Mouse (Mus musculus) forebrain, embryonic 16.5 days (tissue): ENCODE measurements around the gene Cpsf6. TPM values are rescaled to one million over a fixed set of nuclear protein-coding genes. Genes with fewer than 3 reads are reported as not detected.

Source experiments
- ATAC-seq: fragments of 200-750 bp; cut with Nextera tagmentation; 2 replicates; pipeline ENCODE4 v1.8.0; 2017; ENCODE audit warnings: mild to moderate bottlenecking, moderate library complexity
- H3K27ac ChIP-seq: fragments of 300-500 bp; sonication (generic); 2 replicates; pipeline ENCODE4 v1.5.1; 2014; ENCODE audit warnings: low read length, control low read depth
- H3K27me3 ChIP-seq: fragments of 300-500 bp; sonication (generic); replicated peaks from 2 replicates; pipeline ENCODE4 v1.6.1; 2014; ENCODE audit warnings: low read length; ENCODE audit not compliant: control insufficient read depth, insufficient read depth
- H3K36me3 ChIP-seq: fragments of 300-500 bp; sonication (generic); 2 replicates; pipeline ENCODE4 v1.6.1; 2014; ENCODE audit not compliant: control insufficient read depth, insufficient read depth
- H3K4me1 ChIP-seq: fragments of 300-500 bp; sonication (generic); replicated peaks from 2 replicates; pipeline ENCODE4 v1.6.1; 2014; ENCODE audit warnings: low read length; ENCODE audit not compliant: control insufficient read depth, insufficient read depth
- H3K4me2 ChIP-seq: fragments of 300-500 bp; sonication (generic); 2 replicates; pipeline ENCODE4 v1.6.1; 2014; ENCODE audit warnings: mild to moderate bottlenecking, low read length, control low read depth
- H3K4me3 ChIP-seq: fragments of 300-500 bp; sonication (generic); replicated peaks from 2 replicates; pipeline ENCODE4 v1.5.1; 2014; ENCODE audit warnings: mild to moderate bottlenecking, low read length, control low read depth
- H3K9ac ChIP-seq: fragments of 300-500 bp; sonication (generic); replicated peaks from 2 replicates; pipeline ENCODE4 v1.6.1; 2014; ENCODE audit warnings: low read depth, low read length, control low read depth
- H3K9me3 ChIP-seq: fragments of 300-500 bp; sonication (generic); 2 replicates; pipeline ENCODE4 v1.6.1; 2016; ENCODE audit warnings: low read length; ENCODE audit not compliant: control insufficient read depth
- WGBS: fragments of 180-500 bp; shearing (Covaris S2); extraction: QIAGEN DNeasy Blood & Tissue Kit; methylation state at CpG from one replicate; pipeline ENCODE4 v1.1.7; 2014; 5-methylcytosine and 5-hydroxymethylcytosine counted together
- polyA plus RNA-seq: library from polyadenylated mRNA; unstranded; fragments of >200 nt; fragmentation: Nextera tagmentation; extraction: Ambion mirVana; gene quantifications from 2 replicates; pipeline ENCODE4 v1.2.1, GENCODE M21; 2015

Gene Cpsf6
- polyA plus RNA-seq, 1 experiment from 2014 or later: 203 TPM

DNA sequence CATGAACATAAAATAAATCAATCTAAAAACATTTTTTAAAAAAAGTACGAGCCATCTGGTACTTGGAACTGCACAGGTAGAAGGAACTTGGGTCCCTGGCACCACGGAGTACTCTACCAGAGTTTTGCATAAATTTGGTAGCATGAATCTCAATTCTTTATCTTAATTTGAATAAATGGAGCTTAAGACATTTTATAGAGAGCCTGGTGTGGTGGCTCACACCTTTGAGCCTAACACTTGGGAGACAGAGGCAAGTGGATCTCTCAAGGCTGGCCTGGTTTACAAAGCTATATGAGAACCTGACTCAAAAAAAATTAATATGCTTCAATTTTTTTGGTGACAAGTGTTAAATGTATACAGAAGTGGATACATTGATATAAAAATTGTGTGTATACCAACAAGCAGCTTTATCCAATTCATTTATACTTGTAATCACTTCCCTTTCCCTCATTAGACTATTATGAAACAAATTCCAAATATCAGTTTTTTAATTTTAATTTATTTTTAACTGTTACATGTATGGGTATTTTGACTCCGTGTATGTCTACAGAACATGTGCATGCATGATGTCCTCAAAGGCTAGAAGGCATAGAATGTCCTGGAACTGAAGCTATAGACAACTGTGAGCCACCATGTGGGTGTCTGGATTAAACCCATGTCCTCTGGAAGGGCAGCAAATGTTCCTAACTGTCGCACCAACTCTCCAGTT is 20.6 kb upstream of the Cpsf6 start:
- no peak for ATAC-seq
- H3K36me3 ChIP-seq: no peaks in the 10 kb centered on the region
- no peak overlapping the region for H3K4me2 ChIP-seq
- H3K4me1 ChIP-seq: peaks cover 4% of the 10 kb centered on the region; the same call in 1 of the 2 replicates
- H3K9ac ChIP-seq: no peak overlapping the region
- H3K9me3 ChIP-seq: no peaks in the 10 kb centered on the region
- no peaks in the 10 kb centered on the region for H3K27me3 ChIP-seq
- 78% methylated on average over 4 of the region's 4 CpGs for WGBS
- no peak overlapping the region for H3K27ac ChIP-seq
- no peak overlapping the region for H3K4me3 ChIP-seq

DNA sequence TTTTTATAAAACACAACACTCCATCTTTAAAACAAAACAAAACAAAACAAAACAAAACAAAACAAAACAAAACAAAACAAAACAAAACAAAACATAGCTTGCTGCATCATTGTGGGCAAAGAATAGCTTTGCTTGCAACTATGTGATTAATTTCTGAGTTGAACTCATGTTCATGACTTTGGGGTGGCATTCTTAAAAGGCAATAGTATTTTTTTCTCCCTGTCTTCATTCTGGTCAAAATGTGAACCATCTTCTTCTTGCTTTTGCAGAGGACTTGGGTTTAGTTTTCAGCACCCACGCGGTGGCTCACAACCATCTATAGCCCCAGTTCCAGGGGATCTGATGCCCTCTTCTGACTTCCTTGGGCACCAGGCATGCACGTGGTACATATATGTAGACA is 20.0 kb upstream of the Cpsf6 start:
- Histone ChIP-seq H3K9ac (no peak overlapping the region), H3K9me3 (no peaks in the 10 kb centered on the region), H3K27ac (no peak overlapping the region), H3K36me3 (no peaks in the 10 kb centered on the region), H3K4me3 (no peak overlapping the region), H3K27me3 (no peaks in the 10 kb centered on the region), H3K4me2 (no peak overlapping the region), H3K4me1 (peaks cover 4% of the 10 kb centered on the region; the same call in 1 of the 2 replicates)
- WGBS: 85% methylated on average over 3 of the region's 3 CpGs
- no peak for ATAC-seq

DNA sequence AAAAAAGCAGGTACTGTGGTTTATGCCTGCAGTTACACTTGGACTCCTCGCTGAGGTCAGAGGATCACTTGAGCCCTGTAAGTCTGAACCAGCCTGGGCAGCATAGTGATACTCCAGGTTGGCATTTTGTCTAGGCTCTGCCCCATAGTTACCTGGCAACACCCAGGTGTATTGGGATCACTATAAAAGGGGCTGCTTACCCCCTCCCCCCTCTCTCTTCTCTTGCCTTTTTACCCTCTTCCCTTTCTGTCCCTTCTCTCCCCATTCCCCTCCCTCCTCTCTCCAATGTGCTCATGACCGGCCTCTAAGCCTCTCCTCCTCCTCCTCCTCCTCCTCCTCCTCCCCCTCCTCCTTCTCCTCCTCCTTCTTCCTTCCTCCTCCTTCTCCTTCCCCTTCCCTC is 19.4 kb upstream of the Cpsf6 start:
- H3K27ac ChIP-seq: no peak overlapping the region
- no peak overlapping the region for H3K9ac ChIP-seq
- no peaks in the 10 kb centered on the region for H3K36me3 ChIP-seq
- no peaks in the 10 kb centered on the region for H3K9me3 ChIP-seq
- H3K4me1 ChIP-seq: peaks cover 4% of the 10 kb centered on the region; the same call in 1 of the 2 replicates
- 55% methylated on average over 2 of the region's 2 CpGs for WGBS
- no peak for ATAC-seq
- H3K4me3 ChIP-seq: no peak overlapping the region
- H3K4me2 ChIP-seq: no peak overlapping the region
- no peaks in the 10 kb centered on the region for H3K27me3 ChIP-seq

DNA sequence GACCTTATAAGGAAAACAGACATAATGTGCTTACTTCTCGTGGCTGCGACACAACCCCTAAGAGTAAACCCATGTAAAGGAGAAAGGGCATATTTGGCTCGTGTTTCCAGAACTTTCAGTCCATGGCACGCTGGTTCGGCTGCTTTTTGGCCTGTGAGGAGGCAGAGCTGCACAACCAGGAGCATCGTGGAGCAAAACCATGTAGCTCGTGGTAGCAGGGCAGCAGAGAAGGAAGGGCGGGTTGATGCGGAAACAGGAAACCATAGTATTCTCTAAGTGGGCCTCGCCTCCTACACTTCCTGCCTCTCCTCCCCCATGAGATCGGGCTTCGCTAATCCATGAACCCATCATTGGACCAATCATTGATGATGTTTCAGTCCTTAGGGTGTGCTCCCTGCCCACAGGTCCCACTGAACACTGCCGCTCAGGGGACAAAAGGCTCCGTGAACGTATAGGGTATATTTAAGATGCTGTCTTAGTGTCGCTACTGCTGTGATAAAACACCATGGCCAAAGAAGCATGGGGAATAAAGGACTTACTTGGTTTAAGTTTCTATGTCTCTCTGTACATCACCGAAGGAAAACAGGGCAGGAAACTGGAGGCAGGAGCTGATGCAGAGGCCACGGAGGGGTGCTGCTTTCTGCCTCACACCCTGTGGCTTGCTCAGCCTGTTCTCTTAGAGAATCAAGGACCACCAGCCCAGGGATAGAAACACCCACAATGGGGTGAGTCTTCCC is 18.4 kb upstream of the Cpsf6 start:
- no peak overlapping the region for H3K9ac ChIP-seq
- ATAC-seq: no peak
- 85% methylated on average over 18 of the region's 18 CpGs for WGBS

GRCm38 (mm10) chr10:117397106-117397625 is 17.4 kb upstream of the Cpsf6 start:
- H3K27ac ChIP-seq: no peak overlapping the region
- no peak for ATAC-seq
- WGBS: 77% methylated on average over 8 of the region's 10 CpGs
- peaks cover 4% of the 10 kb centered on the region; the same call in 1 of the 2 replicates for H3K4me1 ChIP-seq
- H3K4me2 ChIP-seq: no peak overlapping the region
- no peak overlapping the region for H3K9ac ChIP-seq
- H3K27me3 ChIP-seq: no peaks in the 10 kb centered on the region
- no peaks in the 10 kb centered on the region for H3K9me3 ChIP-seq
- no peak overlapping the region for H3K4me3 ChIP-seq
- H3K36me3 ChIP-seq: no peaks in the 10 kb centered on the region

More for the DNA sequence above, 18.4 kb upstream of the Cpsf6 start:
- H3K27ac ChIP-seq: no peak overlapping the region
- no peaks in the 10 kb centered on the region for H3K9me3 ChIP-seq
- no peak overlapping the region for H3K4me2 ChIP-seq
- peaks cover 3% of the 10 kb centered on the region; the same call in 1 of the 2 replicates for H3K4me1 ChIP-seq
- H3K36me3 ChIP-seq: no peaks in the 10 kb centered on the region
- H3K27me3 ChIP-seq: no peaks in the 10 kb centered on the region
- no peak overlapping the region for H3K4me3 ChIP-seq

- H3K4me2 ChIP-seq: no peak overlapping the region
- no peaks in the 10 kb centered on the region for H3K9me3 ChIP-seq
- no peak overlapping the region for H3K4me3 ChIP-seq
- 64% methylated on average over 18 of the region's 18 CpGs for WGBS
- H3K36me3 ChIP-seq: no peaks in the 10 kb centered on the region
- no peak for ATAC-seq
- peaks cover 4% of the 10 kb centered on the region; the same call in 1 of the 2 replicates for H3K4me1 ChIP-seq
- H3K27ac ChIP-seq: no peak overlapping the region
- no peak overlapping the region for H3K9ac ChIP-seq
- H3K27me3 ChIP-seq: no peaks in the 10 kb centered on the region
These were observed 16.7 kb upstream of the Cpsf6 start for GRCm38 (mm10) chr10:117396386-117397048.

DNA sequence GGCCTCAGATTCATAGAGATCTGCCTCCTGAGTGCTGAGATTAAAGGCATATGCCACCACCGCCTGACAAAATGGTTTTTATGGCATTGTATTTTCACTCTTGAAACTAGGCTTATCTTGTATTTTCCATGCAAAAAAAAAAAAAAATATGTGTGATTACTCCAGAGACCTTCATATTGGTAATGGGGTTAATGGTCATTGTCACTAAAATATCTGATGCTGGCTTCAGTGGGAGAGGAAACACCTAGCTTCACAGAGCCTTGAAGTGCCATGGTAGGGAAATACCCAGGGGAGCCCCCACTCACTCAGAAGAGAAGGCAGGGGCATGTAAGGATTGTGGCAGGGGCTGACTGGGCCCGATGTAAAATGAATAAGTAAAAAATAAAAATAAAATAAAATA is 16.0 kb upstream of the Cpsf6 start:
- no peak overlapping the region for H3K4me2 ChIP-seq
- no peak for ATAC-seq
- H3K36me3 ChIP-seq: no peaks in the 10 kb centered on the region
- H3K27me3 ChIP-seq: no peaks in the 10 kb centered on the region
- no peaks in the 10 kb centered on the region for H3K9me3 ChIP-seq
- H3K4me1 ChIP-seq: peaks cover 4% of the 10 kb centered on the region; the same call in 1 of the 2 replicates
- WGBS: 95% methylated on average over 2 of the region's 2 CpGs
- H3K27ac ChIP-seq: no peak overlapping the region
- no peak overlapping the region for H3K4me3 ChIP-seq
- no peak overlapping the region for H3K9ac ChIP-seq

DNA sequence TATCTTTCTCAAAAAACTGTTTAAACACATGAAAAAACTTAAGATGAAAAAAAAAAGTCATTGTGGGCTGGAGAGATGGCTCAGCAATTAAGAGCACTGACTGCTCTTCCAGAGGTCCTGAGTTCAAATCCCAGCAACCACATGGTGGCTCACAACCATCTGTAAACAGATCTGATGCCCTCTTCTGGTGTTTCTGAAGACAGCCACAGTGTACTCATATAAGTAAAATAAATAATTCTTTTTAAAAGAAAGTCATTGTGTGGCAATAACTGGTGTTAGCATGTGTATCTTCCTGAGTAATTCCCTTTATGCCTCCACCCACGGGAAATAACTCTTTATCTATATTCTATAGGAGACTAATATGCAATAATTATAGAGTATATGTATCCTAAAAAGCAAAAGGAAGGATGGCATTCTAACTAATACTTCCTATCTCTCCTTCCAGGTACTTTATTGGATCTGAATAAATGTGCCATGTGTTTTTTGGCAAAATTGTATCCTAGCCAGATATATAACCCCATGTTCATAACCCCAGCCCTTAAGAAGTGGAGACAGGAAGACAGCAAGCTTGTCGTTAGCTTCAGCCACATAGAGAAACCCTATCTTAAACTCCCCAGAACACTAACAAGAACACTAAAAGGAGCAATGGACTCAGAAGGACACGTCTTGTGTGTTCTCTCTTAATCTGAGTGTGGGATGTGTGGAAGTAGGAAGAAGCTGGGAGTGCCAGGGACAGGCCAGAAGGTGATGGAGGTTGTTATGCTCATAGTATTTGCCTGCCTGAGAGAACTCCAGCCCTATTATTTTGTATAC is 15.1 kb upstream of the Cpsf6 start:
- no peak overlapping the region for H3K27ac ChIP-seq
- H3K9me3 ChIP-seq: no peaks in the 10 kb centered on the region
- no peak overlapping the region for H3K9ac ChIP-seq
- no peak overlapping the region for H3K4me2 ChIP-seq
- 0 out of 2 replicates have a peak, but pooled peaks cover 2% of the 10 kb centered on the region for H3K27me3 ChIP-seq
- no peaks in the 10 kb centered on the region for H3K36me3 ChIP-seq
- 83% methylated on average over 3 of the region's 3 CpGs for WGBS
- no peak overlapping the region for H3K4me3 ChIP-seq
- ATAC-seq: no peak
- peaks cover 4% of the 10 kb centered on the region; the same call in 1 of the 2 replicates for H3K4me1 ChIP-seq
